Mouse (Mus musculus) lung, postnatal 4 days (tissue): Measurements from ENCODE around the gene Pid1.
"Not testable (repeated sequence)": the region's sequence is repeated elsewhere in the genome, so short reads cannot be mapped to it uniquely, and the experiment has no call there.

Experiments used
- DNase-seq, 2 experiments: peaks; one replicate each; pipeline ENCODE4 v3.0.0; 2021

Gene Pid1

GRCm38 (mm10) chr1:84357216-84357615 is 6.8 kb downstream of the Pid1 start:
- no peak for DNase-seq

DNA sequence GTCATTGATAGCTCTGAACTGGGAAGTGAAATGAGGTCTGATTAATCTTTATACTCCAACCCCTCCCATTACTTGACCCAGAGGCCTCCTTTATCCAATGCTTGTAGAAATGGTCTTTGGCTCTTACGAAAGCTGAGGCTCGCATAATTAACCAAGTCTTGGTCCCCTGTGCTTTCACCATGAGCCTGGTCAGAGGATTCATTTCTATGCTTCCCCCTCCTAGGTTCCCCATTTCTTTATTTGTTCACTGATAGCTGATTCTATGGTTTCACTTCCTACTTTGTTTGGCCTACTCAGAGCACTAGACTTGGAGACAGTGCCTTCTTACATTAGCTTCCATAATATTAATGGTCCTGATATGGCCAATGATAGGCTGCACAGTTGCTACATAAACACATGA is 13.7 kb downstream of the Pid1 start:
- DNase-seq = peak in 1 of 2 experiments; percentile 9

GRCm38 (mm10) chr1:84347796-84348476 is 16.0 kb downstream of the Pid1 start:
- no peak for DNase-seq

DNA sequence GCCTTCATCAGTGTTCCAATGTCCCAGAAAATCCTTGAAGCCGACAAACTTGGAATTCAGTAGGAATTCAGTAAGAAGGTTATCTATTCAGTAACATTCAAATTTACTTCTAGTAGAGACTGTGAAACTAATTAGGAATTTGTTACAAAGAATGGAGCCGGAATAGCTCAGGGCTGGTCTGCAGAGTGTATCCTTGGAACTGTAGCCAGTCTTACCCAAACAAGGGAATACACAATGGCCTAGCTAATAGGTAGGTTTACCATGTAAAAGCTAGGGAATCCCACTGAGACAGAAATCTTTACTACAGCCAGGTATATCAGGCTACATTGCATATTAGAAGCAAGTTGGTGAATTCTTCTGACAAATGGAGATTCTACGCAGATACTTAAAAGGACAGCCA is 31.2 kb downstream of the Pid1 start:
- not testable (repeated sequence) for DNase-seq

- DNase-seq = not testable (repeated sequence)
Measured at GRCm38 (mm10) chr1:84331861-84332260, 32.1 kb downstream of the Pid1 start.

GRCm38 (mm10) chr1:84325309-84325708 is 38.7 kb downstream of the Pid1 start:
- no peak for DNase-seq

- no peak for DNase-seq
Measured at GRCm38 (mm10) chr1:84321327-84321726, 42.7 kb downstream of the Pid1 start.

DNA sequence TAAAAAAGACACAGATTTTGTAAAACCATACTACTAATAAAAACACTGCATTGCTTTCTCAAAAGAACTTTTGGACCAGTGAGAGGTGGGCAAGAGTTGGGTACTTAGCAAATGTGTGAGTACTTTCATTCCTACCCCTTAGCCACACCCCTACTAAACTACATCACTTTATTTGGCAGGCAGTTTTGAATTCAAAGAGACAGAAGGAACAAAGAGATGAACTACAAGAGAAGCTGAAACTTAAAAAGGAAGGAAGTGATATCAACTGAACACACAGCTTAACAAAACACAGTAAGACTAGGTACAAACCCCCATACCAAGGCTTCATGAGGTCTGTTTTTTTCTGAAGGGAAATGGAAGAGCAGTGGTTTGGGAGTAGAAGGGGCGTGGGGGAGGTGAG is 45.4 kb downstream of the Pid1 start:
- no peak for DNase-seq

- DNase-seq = no peak
Measured at GRCm38 (mm10) chr1:84317827-84318226, 46.2 kb downstream of the Pid1 start.

DNA sequence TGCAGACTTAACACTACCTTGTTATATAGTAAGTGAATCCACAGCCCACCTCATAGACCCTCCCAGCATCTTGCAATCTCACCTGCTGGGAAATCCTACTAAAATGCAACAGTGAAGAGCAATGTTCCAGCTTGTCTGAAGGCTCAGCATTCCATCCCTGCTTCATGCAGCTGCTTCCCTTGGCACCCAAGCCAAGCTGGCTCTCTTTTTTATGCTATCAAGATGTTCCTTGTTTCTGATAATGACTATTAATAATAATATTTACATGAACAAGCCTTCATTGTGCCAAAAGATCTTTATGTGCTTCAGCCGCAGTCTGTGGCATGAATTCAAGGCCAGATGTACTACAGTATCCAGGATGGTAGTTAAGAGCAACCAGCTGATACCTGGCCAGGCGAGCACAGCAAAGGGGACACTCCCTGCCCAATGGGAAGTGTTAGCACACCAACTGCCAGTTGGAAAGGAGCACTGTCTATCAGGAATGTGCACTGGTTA is 54.0 kb downstream of the Pid1 start:
- peak in 1 of 2 experiments; percentile 24 for DNase-seq

- DNase-seq = peak in 1 of 2 experiments; percentile 49
Measured at GRCm38 (mm10) chr1:84305713-84306421, 58.1 kb downstream of the Pid1 start.

DNA sequence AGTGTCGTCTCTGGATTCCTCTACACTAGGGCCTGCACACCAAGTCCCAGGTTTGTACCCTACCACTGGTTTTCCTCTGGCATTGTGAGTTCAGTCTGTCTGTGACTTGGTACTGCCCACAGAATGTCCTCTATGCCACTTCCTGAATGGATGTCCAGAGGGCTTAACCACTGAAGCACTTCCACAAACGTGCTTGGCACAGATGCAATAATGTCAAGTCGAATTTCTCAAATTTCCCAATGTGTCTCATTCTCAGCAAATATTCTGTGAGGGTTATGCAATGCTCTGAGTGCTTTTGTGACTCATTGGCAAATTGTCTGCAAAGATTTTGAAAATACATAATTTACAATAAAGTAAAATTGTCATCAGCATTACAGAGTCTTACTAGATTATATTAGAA is 61.2 kb downstream of the Pid1 start:
- DNase-seq = peak in 1 of 2 experiments; percentile 34

GRCm38 (mm10) chr1:84299719-84300118 is 64.3 kb downstream of the Pid1 start:
- no peak for DNase-seq

DNA sequence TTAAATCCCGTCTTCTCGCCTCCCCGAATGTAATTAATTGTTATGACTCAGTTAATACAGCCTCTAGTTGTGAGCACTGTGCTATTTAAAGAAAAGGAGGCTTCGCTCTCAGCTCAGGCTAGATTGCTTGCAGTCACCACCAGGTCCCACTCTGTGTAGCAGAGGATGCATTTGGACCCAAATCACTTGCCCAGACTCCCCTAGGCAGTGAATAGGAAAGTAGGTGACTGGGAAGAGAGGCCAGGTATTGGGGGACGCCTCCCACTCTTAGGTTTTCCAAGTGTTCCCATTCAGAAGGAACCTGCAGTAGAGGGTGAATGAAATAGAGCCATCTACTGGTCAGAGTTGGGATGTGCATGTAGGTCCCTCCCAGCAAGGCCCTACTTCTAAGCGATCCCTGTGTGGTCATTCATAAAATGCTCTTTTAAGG is 77.3 kb downstream of the Pid1 start:
- DNase-seq = peak in 1 of 2 experiments; percentile 60

- no peak for DNase-seq
Measured at GRCm38 (mm10) chr1:84285620-84286019, 78.4 kb downstream of the Pid1 start.

DNA sequence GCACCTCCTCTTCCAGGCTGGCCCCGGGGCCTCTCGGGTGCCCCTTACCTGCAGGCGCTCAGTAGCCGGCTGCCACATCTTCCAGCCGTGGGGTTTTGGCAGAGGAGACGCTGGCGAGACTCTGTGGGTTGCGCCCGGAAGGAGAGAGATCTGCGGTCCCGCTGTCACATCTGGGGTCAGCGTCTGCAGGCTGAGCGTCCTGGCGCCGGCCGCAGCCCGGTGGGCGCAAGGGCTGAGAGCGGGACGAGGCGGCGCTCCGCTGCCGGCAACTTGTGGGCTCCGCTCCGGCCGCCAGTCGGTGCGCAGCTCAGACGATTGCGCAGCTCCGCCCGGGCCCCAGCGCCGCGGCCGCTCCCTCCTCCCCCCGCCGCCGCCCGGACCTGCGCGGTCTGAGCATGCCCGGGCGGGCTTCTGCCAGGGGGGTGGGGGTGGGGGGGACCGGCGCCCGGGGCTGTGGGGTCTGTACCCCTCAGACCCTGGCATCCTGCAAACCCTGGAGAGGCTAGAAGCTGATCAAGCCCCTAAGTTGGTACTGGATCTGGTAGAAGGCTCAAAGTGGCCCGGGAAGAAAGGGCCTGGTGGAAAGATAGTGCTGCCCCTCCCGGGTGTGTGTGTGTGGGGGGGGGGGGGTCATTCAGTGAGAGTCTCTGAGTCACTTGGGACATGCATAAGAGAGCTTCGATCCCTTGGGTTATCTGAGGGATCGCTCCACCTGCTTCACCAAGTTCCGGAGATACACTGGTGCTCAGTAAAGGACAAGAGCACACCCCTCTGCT is 79.5 kb downstream of the Pid1 start:
- peak; percentile 43 to 66 for DNase-seq

GRCm38 (mm10) chr1:84283119-84283518 is 80.9 kb downstream of the Pid1 start:
- no peak for DNase-seq

DNA sequence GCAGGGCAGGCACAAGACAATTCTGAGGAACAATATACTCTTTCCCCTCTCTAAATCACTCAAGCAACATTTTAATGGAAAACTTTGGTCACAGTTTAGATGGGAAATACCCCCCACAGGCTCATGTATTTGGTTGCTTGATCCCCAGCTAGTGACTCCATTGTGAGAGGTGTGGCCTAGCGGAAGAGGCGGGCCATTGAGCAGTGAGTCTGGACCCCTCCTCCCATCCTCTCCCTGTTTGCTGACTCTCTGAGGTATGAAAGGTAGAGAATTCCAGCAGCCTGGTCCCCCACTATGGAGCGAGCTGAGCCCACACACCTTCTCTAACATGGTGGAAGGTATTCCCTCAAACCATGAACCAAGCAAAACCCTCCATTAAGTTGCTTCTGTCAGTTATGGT is 83.8 kb downstream of the Pid1 start:
- no peak for DNase-seq

GRCm38 (mm10) chr1:84278359-84279255 is 85.4 kb downstream of the Pid1 start:
- DNase-seq = no peak

DNA sequence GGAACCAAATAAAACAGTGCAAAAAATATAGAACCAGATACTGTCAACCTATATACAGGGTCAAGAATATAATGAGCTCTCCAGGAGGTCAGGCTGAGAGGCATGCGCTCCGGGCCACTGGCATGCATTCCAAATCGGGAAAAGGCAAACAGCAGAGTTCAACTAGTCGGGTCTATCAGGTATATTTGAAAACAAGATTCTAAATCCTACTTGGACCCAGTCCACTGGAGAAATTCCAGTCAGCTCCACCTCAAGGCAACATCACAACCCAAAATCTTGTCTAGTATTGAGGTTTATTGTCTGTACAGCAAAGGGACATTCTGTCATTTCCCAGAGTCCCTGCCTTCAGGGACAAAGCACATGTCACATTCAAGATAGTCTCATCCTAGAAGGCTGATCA is 91.0 kb downstream of the Pid1 start:
- no peak for DNase-seq

GRCm38 (mm10) chr1:84271712-84272200 is 92.2 kb downstream of the Pid1 start:
- no peak for DNase-seq

DNA sequence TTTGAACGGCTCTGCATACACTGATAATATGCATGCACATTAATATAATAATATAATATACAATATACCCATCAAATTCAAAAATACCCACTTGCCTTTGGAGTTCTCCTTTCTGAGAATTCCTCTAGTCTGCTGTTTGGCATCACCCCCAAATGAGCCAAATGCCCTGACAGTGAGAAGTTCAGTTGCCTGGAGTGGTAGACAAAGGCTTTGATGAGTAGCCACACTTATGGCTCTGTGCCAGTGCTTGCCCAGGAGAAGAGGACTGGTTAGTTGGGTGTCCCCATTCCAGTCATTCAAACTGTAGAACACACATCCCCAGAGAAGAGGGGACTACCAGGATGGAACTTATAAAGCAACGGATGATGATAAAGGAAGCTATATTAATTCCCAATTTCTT is 106.3 kb downstream of the Pid1 start:
- DNase-seq = no peak
